Mouse (Mus musculus) induced T-regulatory cell, adult 2 months (primary cell): ENCODE measurements around the gene Pdhx.

Experiments used
- DNase-seq: peaks from one replicate; pipeline ENCODE4 v3.0.0-alpha.2; 2012; ENCODE audit warnings: low read depth

The Pdhx gene

GRCm38 (mm10) chr2:103058266-103058665 is 15.0 kb downstream of the Pdhx start:
- DNase-seq, result no peak

- no peak for DNase-seq
Observed at GRCm38 (mm10) chr2:103055820-103056219, 17.5 kb downstream of the Pdhx start.

GRCm38 (mm10) chr2:103051937-103052893 is 21.1 kb downstream of the Pdhx start:
- no peak for DNase-seq

- DNase-seq, result no peak
Observed at GRCm38 (mm10) chr2:103045286-103045685, 28.0 kb downstream of the Pdhx start.

GRCm38 (mm10) chr2:103040896-103041295 is 32.4 kb downstream of the Pdhx start:
- no peak for DNase-seq

- no peak for DNase-seq
Observed at GRCm38 (mm10) chr2:103037831-103038230, 35.5 kb downstream of the Pdhx start.

GRCm38 (mm10) chr2:103022728-103023127 is 50.6 kb downstream of the Pdhx start:
- no peak for DNase-seq

GRCm38 (mm10) chr2:103020191-103020987 is 52.9 kb downstream of the Pdhx start:
- no peak for DNase-seq

GRCm38 (mm10) chr2:103018817-103019494 is 54.4 kb downstream of the Pdhx start:
- DNase-seq, result peak; percentile 76

GRCm38 (mm10) chr2:103017391-103017824 is 55.9 kb downstream of the Pdhx start:
- no peak for DNase-seq

- DNase-seq, result no peak
Observed at GRCm38 (mm10) chr2:103016089-103016488, 57.2 kb downstream of the Pdhx start.

- peak; percentile 42 for DNase-seq
Observed at GRCm38 (mm10) chr2:103012782-103013575, 60.3 kb downstream of the Pdhx start.

GRCm38 (mm10) chr2:103008221-103008620 is 65.1 kb downstream of the Pdhx start:
- DNase-seq, result no peak

- DNase-seq, result peak; percentile 67
Observed at GRCm38 (mm10) chr2:103004599-103004998, 68.7 kb downstream of the Pdhx start.

GRCm38 (mm10) chr2:102999153-102999575 is 74.1 kb downstream of the Pdhx start:
- DNase-seq, result peak; percentile 86

GRCm38 (mm10) chr2:102998356-102998755 is 75.0 kb downstream of the Pdhx start:
- DNase-seq, result peak; percentile 77

GRCm38 (mm10) chr2:102997874-102998273 is 75.4 kb downstream of the Pdhx start:
- no peak for DNase-seq

- DNase-seq, result no peak
Observed at GRCm38 (mm10) chr2:102993841-102994607, 79.3 kb downstream of the Pdhx start.

GRCm38 (mm10) chr2:102992405-102992804 is 80.9 kb downstream of the Pdhx start:
- no peak for DNase-seq

- peak; percentile 57 for DNase-seq
Observed at GRCm38 (mm10) chr2:102990301-102990702, 83.0 kb downstream of the Pdhx start.
